Mouse (Mus musculus) hindbrain, embryonic 15.5 days (tissue): ENCODE results near the gene Mlh3. TPM values are rescaled to one million over a fixed set of nuclear protein-coding genes. Genes with fewer than 3 reads are reported as not detected.
A peak's percentile ranks its signal among the peaks of the same experiment; 100 is the strongest.

Experiments used
- ATAC-seq: fragments of 200-750 bp; cut with Nextera tagmentation; 2 replicates; pipeline ENCODE4 v1.8.0; 2017; ENCODE audit warnings: low read depth, moderate number of reproducible peaks, moderate TSS enrichment; ENCODE audit not compliant: low FRiP score
- H3K27ac ChIP-seq: fragments of 300-500 bp; sonication (generic); replicated peaks from 2 replicates; pipeline ENCODE4 v1.5.1; 2015; ENCODE audit warnings: mild to moderate bottlenecking, inconsistent platforms
- H3K27me3 ChIP-seq: fragments of 300-500 bp; sonication (generic); 2 replicates; pipeline ENCODE4 v1.6.1; 2015; ENCODE audit warnings: control low read depth, inconsistent platforms
- H3K36me3 ChIP-seq: fragments of 300-500 bp; sonication (generic); 2 replicates; pipeline ENCODE4 v1.6.1; 2015; ENCODE audit warnings: control low read depth, inconsistent platforms
- H3K4me1 ChIP-seq: fragments of 300-500 bp; sonication (generic); replicated peaks from 2 replicates; pipeline ENCODE4 v1.6.1; 2015; ENCODE audit warnings: control low read depth, inconsistent platforms
- H3K4me2 ChIP-seq: fragments of 300-500 bp; sonication (generic); 2 replicates; pipeline ENCODE4 v1.6.1; 2015; ENCODE audit warnings: moderate library complexity, mild to moderate bottlenecking, inconsistent platforms
- H3K4me3 ChIP-seq: fragments of 300-500 bp; sonication (generic); 2 replicates; pipeline ENCODE4 v1.5.1; 2015; ENCODE audit warnings: mild to moderate bottlenecking, inconsistent platforms
- H3K9ac ChIP-seq: fragments of 300-500 bp; sonication (generic); 2 replicates; pipeline ENCODE4 v1.6.1; 2015; ENCODE audit warnings: inconsistent platforms
- H3K9me3 ChIP-seq: fragments of 300-500 bp; sonication (generic); 2 replicates; pipeline ENCODE4 v1.6.1; 2016; ENCODE audit warnings: control low read depth, inconsistent platforms
- WGBS: fragments of 180-500 bp; shearing (Covaris S2); methylation state at CpG from one replicate; pipeline ENCODE4 v1.1.7; 2015; 5-methylcytosine and 5-hydroxymethylcytosine counted together
- polyA plus RNA-seq: library from polyadenylated mRNA; unstranded; fragments of >200 nt; fragmentation: Nextera tagmentation; extraction: Ambion mirVana; gene quantifications from 2 replicates; pipeline ENCODE4 v1.2.1, GENCODE M21; 2015

The Mlh3 gene
- polyA plus RNA-seq, 1 experiment from 2014 or later, result 7.9 TPM

- Histone ChIP-seq H3K4me1 (0 out of 2 replicates have a peak, but pooled peaks cover 6% of the 10 kb centered on the region), H3K9ac (no peak overlapping the region), H3K9me3 (no peaks in the 10 kb centered on the region), H3K4me2 (no peak overlapping the region), H3K27me3 (no peaks in the 10 kb centered on the region), H3K4me3 (no peak overlapping the region), H3K36me3 (peaks cover 9% of the 10 kb centered on the region), H3K27ac (no peak overlapping the region)
- peak; percentile 30; the same call in 1 of the 2 replicates for ATAC-seq
- WGBS, result 31% methylated on average over 10 of the region's 10 CpGs
These were observed 7.9 kb downstream of the Mlh3 start for GRCm38 (mm10) chr12:85262489-85262888.

- Histone ChIP-seq H3K4me3 (no peak overlapping the region), H3K9me3 (no peaks in the 10 kb centered on the region), H3K27me3 (no peaks in the 10 kb centered on the region), H3K9ac (no peak overlapping the region), H3K4me1 (no peaks in the 10 kb centered on the region), H3K27ac (no peak overlapping the region), H3K4me2 (no peak overlapping the region), H3K36me3 (peaks cover 5% of the 10 kb centered on the region; the same call in 1 of the 2 replicates)
- WGBS, result 81% methylated on average over 7 of the region's 7 CpGs
- no peak for ATAC-seq
These were observed 13.3 kb downstream of the Mlh3 start for GRCm38 (mm10) chr12:85257008-85257639.

GRCm38 (mm10) chr12:85256074-85256751 is 14.2 kb downstream of the Mlh3 start:
- H3K27me3 ChIP-seq, result no peaks in the 10 kb centered on the region
- H3K36me3 ChIP-seq, result peaks cover 5% of the 10 kb centered on the region; the same call in 1 of the 2 replicates
- no peak overlapping the region for H3K4me2 ChIP-seq
- 68% methylated on average over 7 of the region's 7 CpGs for WGBS
- no peaks in the 10 kb centered on the region for H3K4me1 ChIP-seq
- H3K9ac ChIP-seq, result no peak overlapping the region
- H3K4me3 ChIP-seq, result no peak overlapping the region
- no peaks in the 10 kb centered on the region for H3K9me3 ChIP-seq
- H3K27ac ChIP-seq, result no peak overlapping the region
- no peak for ATAC-seq

- H3K36me3 ChIP-seq, result peaks cover 4% of the 10 kb centered on the region; the same call in 1 of the 2 replicates
- no peak overlapping the region for H3K4me3 ChIP-seq
- H3K9me3 ChIP-seq, result no peaks in the 10 kb centered on the region
- 90% methylated on average over 3 of the region's 3 CpGs for WGBS
- H3K4me2 ChIP-seq, result no peak overlapping the region
- H3K27me3 ChIP-seq, result no peaks in the 10 kb centered on the region
- no peak for ATAC-seq
- H3K27ac ChIP-seq, result no peak overlapping the region
- no peak overlapping the region for H3K9ac ChIP-seq
- no peaks in the 10 kb centered on the region for H3K4me1 ChIP-seq
These were observed 18.3 kb downstream of the Mlh3 start for GRCm38 (mm10) chr12:85252083-85252482.

GRCm38 (mm10) chr12:85237553-85237952 is 32.8 kb downstream of the Mlh3 start:
- 86% methylated on average over 5 of the region's 5 CpGs for WGBS
- Histone ChIP-seq H3K27me3 (no peaks in the 10 kb centered on the region), H3K9ac (no peak overlapping the region), H3K4me2 (no peak overlapping the region), H3K4me3 (no peak overlapping the region), H3K27ac (no peak overlapping the region), H3K9me3 (no peaks in the 10 kb centered on the region), H3K36me3 (peaks cover 4% of the 10 kb centered on the region; the same call in 1 of the 2 replicates), H3K4me1 (no peaks in the 10 kb centered on the region)
- ATAC-seq, result no peak

GRCm38 (mm10) chr12:85233376-85234358 is 36.7 kb downstream of the Mlh3 start:
- no peaks in the 10 kb centered on the region for H3K9me3 ChIP-seq
- 63% methylated on average over 21 of the region's 21 CpGs for WGBS
- H3K4me2 ChIP-seq, result no peak overlapping the region
- no peaks in the 10 kb centered on the region for H3K4me1 ChIP-seq
- H3K27ac ChIP-seq, result no peak overlapping the region
- H3K27me3 ChIP-seq, result no peaks in the 10 kb centered on the region
- no peak overlapping the region for H3K4me3 ChIP-seq
- ATAC-seq, result peak; percentile 34; the same call in 1 of the 2 replicates
- peaks cover 4% of the 10 kb centered on the region; the same call in 1 of the 2 replicates for H3K36me3 ChIP-seq
- H3K9ac ChIP-seq, result no peak overlapping the region

GRCm38 (mm10) chr12:85227876-85228599 is 42.4 kb downstream of the Mlh3 start:
- H3K4me2 ChIP-seq, result no peak overlapping the region
- H3K9me3 ChIP-seq, result no peaks in the 10 kb centered on the region
- peaks cover 38% of the 10 kb centered on the region for H3K36me3 ChIP-seq
- no peaks in the 10 kb centered on the region for H3K4me1 ChIP-seq
- ATAC-seq, result no peak
- H3K27ac ChIP-seq, result no peak overlapping the region
- 75% methylated on average over 15 of the region's 15 CpGs for WGBS
- no peaks in the 10 kb centered on the region for H3K27me3 ChIP-seq
- H3K9ac ChIP-seq, result no peak overlapping the region
- H3K4me3 ChIP-seq, result no peak overlapping the region

- Histone ChIP-seq H3K27ac (no peak overlapping the region), H3K9ac (no peak overlapping the region), H3K4me2 (no peak overlapping the region), H3K9me3 (no peaks in the 10 kb centered on the region), H3K4me1 (no peaks in the 10 kb centered on the region), H3K27me3 (no peaks in the 10 kb centered on the region), H3K4me3 (no peak overlapping the region), H3K36me3 (peaks cover 46% of the 10 kb centered on the region)
- no peak for ATAC-seq
- WGBS, result 80% methylated on average over 7 of the region's 7 CpGs
These were observed 43.2 kb downstream of the Mlh3 start for GRCm38 (mm10) chr12:85227227-85227626.

GRCm38 (mm10) chr12:85219905-85220290 is 50.5 kb downstream of the Mlh3 start:
- Histone ChIP-seq H3K9ac (peak overlapping the region; percentile 59), H3K36me3 (peaks cover 24% of the 10 kb centered on the region), H3K27ac (peak overlapping the region; percentile 72), H3K4me3 (peak overlapping the region; percentile 78), H3K4me1 (peaks cover 24% of the 10 kb centered on the region), H3K9me3 (no peaks in the 10 kb centered on the region), H3K4me2 (peak overlapping the region; percentile 71), H3K27me3 (no peaks in the 10 kb centered on the region)
- no peak; the same call in 1 of the 2 replicates for ATAC-seq
- WGBS, result 3% methylated on average over 12 of the region's 12 CpGs

GRCm38 (mm10) chr12:85219236-85219904 is 51.0 kb downstream of the Mlh3 start, which contains the start of gene Eif2b2:
Gene Eif2b2 (plus strand): TSS chr12:85219481.
- Histone ChIP-seq H3K36me3 (peaks cover 19% of the 10 kb centered on the region), H3K9ac (peak within 1 kb of the TSS; percentile 59), H3K4me2 (peak within 1 kb of the TSS; percentile 71), H3K27ac (peak within 1 kb of the TSS; percentile 75), H3K4me3 (peak within 1 kb of the TSS; percentile 78), H3K9me3 (no peaks in the 10 kb centered on the region), H3K27me3 (no peaks in the 10 kb centered on the region), H3K4me1 (peaks cover 24% of the 10 kb centered on the region)
- peak; percentile 100 for ATAC-seq
- WGBS, result under 1% methylated on average over 54 of the region's 54 CpGs
